Mouse (Mus musculus): Measurements from ENCODE around the gene Elp6. TPM values are rescaled to one million over a fixed set of nuclear protein-coding genes. Genes with fewer than 3 reads are reported as not detected.

Gene Elp6
- polyA plus RNA-seq, 2 experiments: 25.3 to 36.1 TPM

- 10% methylated on average over 5 of the region's 5 CpGs for WGBS
- DNase-seq (ENCODE audit: low spot score): peak; percentile 92
- Histone ChIP-seq H3K4me3 (replicated peaks; ENCODE audit: low read length) (no peak overlapping the region), H3K36me3 (ENCODE audit: control insufficient read depth, insufficient read depth, low read length) (no peaks in the 10 kb centered on the region), H3K9me3 (ENCODE audit: control insufficient read depth, low read length) (no peaks in the 10 kb centered on the region), H3K4me2 (replicated peaks; ENCODE audit: low read depth, low read length, severe bottlenecking) (no peak overlapping the region), H3K9ac (ENCODE audit: low read depth, low read length, severe bottlenecking) (no peak overlapping the region), H3K27me3 (ENCODE audit: control insufficient read depth, insufficient read depth, low read length) (no peaks in the 10 kb centered on the region), H3K27ac (replicated peaks; ENCODE audit: low read depth, low read length) (no peak overlapping the region), H3K4me1 (ENCODE audit: control insufficient read depth, insufficient read depth, low read length) (no peaks in the 10 kb centered on the region)
- no peak for TF ChIP-seq POLR2A (IDR thresholded peaks at IDR 0.05; ENCODE audit: borderline replicate concordance, extremely low read depth, insufficient read depth, insufficient read length)
- peak; percentile 71; the same call in 1 of the 2 replicates for ATAC-seq (ENCODE audit: low FRiP score, low read depth)
Measured at GRCm38 (mm10) chr9:110296867-110297627, 7.9 kb upstream of the Elp6 start.

DNA sequence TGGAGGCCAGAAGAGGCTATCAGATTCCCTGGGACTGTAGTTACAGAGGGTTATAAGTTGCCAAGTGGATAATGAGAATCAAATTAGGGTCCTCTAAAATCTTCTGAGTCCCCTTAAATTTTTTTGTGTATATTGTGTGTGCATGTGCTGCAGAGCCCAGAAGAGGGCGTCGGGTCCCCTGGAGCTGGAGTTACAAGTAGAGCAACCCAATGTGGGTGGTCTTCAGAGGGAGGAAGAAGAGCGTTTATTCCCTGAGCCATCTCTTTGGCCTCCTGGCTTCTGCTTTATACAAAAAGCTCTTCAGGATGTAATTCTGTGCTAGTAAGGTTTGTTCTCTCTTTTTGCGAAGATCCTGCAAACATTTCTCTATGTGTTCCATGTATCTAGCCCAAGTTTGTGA, 457 bp upstream of the Elp6 start:
- peak; percentile 24; the same call in 1 of the 2 replicates for ATAC-seq (ENCODE audit: low FRiP score, low read depth)

DNA sequence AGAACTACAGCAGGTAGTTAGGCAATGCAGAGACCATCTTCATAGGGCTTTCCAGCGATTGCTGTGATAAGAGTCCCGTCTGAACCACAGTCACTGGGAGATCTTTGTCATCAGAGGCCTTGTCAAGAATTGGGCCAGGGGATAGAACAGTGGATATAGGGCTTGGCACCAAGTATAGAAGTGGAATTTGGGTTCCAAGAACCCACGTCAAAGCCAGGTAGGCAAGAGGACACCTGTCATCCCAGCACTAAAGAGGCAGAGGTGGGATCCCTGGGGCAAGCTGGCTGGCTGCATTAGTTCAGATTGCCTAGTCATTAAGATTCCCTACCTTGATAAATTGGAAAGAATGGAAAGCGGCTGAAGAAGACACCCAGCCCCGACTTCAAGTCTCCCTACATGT, 1.4 kb downstream of the Elp6 start:
- peak overlapping the region; percentile 50; the same call in 1 of the 2 replicates for H3K4me2 ChIP-seq (replicated peaks; ENCODE audit: low read depth, low read length, severe bottlenecking)

More for the DNA sequence above, 457 bp upstream of the Elp6 start:
- H3K4me1 ChIP-seq (ENCODE audit: control insufficient read depth, insufficient read depth, low read length): no peaks in the 10 kb centered on the region; the same call in 1 of the 2 replicates
- no peaks in the 10 kb centered on the region for H3K9me3 ChIP-seq (ENCODE audit: control insufficient read depth, low read length)
- DNase-seq (ENCODE audit: low spot score): peak; percentile 54
- TF ChIP-seq POLR2A (IDR thresholded peaks at IDR 0.05; ENCODE audit: borderline replicate concordance, extremely low read depth, insufficient read depth, insufficient read length): no peak
- peak overlapping the region; percentile 78 for H3K9ac ChIP-seq (ENCODE audit: low read depth, low read length, severe bottlenecking)
- H3K27ac ChIP-seq (replicated peaks; ENCODE audit: low read depth, low read length): peak overlapping the region; percentile 88
- H3K4me3 ChIP-seq (replicated peaks; ENCODE audit: low read length): peak overlapping the region; percentile 52
- H3K27me3 ChIP-seq (ENCODE audit: control insufficient read depth, insufficient read depth, low read length): no peaks in the 10 kb centered on the region
- 0 out of 2 replicates have a peak, but pooled peaks cover 3% of the 10 kb centered on the region for H3K36me3 ChIP-seq (ENCODE audit: control insufficient read depth, insufficient read depth, low read length)
- WGBS: 9% methylated on average over 4 of the region's 4 CpGs
- peak overlapping the region; percentile 50 for H3K4me2 ChIP-seq (replicated peaks; ENCODE audit: low read depth, low read length, severe bottlenecking)

DNA sequence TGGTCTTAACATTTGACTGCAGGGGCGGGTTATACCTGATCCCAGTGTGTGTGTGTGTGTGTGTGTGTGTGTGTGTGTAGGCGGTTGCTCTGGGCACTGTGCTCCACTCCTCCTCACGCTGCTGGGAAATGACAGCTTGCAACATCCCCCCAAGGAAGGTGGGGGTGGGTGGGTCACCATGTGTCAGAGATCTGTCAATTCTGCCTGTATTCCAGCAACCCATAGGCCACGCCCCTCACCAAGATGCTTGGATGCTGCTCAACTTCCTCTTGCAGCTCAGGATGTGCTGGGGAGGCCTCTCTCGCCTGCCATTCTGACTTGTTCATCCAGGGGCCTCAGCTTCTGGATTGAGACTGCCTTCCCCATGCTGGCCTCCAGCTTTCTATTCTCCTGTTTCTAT, 9.7 kb downstream of the Elp6 start:
- Histone ChIP-seq H3K9me3 (ENCODE audit: control insufficient read depth, low read length) (no peaks in the 10 kb centered on the region), H3K27ac (replicated peaks; ENCODE audit: low read depth, low read length) (no peak overlapping the region), H3K9ac (ENCODE audit: low read depth, low read length, severe bottlenecking) (no peak overlapping the region), H3K4me1 (ENCODE audit: control insufficient read depth, insufficient read depth, low read length) (no peaks in the 10 kb centered on the region), H3K4me3 (replicated peaks; ENCODE audit: low read length) (no peak overlapping the region), H3K4me2 (replicated peaks; ENCODE audit: low read depth, low read length, severe bottlenecking) (no peak overlapping the region), H3K27me3 (ENCODE audit: control insufficient read depth, insufficient read depth, low read length) (no peaks in the 10 kb centered on the region), H3K36me3 (ENCODE audit: control insufficient read depth, insufficient read depth, low read length) (peaks cover 68% of the 10 kb centered on the region)
- ATAC-seq (ENCODE audit: low FRiP score, low read depth) (no peak), DNase-seq (ENCODE audit: low spot score) (no peak)
- WGBS: 82% methylated on average over 5 of the region's 5 CpGs
- no peak for TF ChIP-seq POLR2A (IDR thresholded peaks at IDR 0.05; ENCODE audit: borderline replicate concordance, extremely low read depth, insufficient read depth, insufficient read length)

More for the DNA sequence above, 1.4 kb downstream of the Elp6 start:
- Histone ChIP-seq H3K4me1 (ENCODE audit: control insufficient read depth, insufficient read depth, low read length) (no peaks in the 10 kb centered on the region; the same call in 1 of the 2 replicates), H3K36me3 (ENCODE audit: control insufficient read depth, insufficient read depth, low read length) (peaks cover 15% of the 10 kb centered on the region), H3K27ac (replicated peaks; ENCODE audit: low read depth, low read length) (no peak overlapping the region), H3K4me3 (replicated peaks; ENCODE audit: low read length) (no peak overlapping the region; the same call in 1 of the 2 replicates), H3K9ac (ENCODE audit: low read depth, low read length, severe bottlenecking) (no peak overlapping the region), H3K27me3 (ENCODE audit: control insufficient read depth, insufficient read depth, low read length) (no peaks in the 10 kb centered on the region), H3K9me3 (ENCODE audit: control insufficient read depth, low read length) (no peaks in the 10 kb centered on the region)
- ATAC-seq (ENCODE audit: low FRiP score, low read depth): no peak
- DNase-seq (ENCODE audit: low spot score): no peak
- no peak for TF ChIP-seq POLR2A (IDR thresholded peaks at IDR 0.05; ENCODE audit: borderline replicate concordance, extremely low read depth, insufficient read depth, insufficient read length)
- WGBS: 89% methylated on average over 5 of the region's 5 CpGs

- Histone ChIP-seq H3K27me3 (ENCODE audit: control insufficient read depth, insufficient read depth, low read length) (no peaks in the 10 kb centered on the region), H3K27ac (replicated peaks; ENCODE audit: low read depth, low read length) (no peak overlapping the region), H3K9ac (ENCODE audit: low read depth, low read length, severe bottlenecking) (no peak overlapping the region), H3K9me3 (ENCODE audit: control insufficient read depth, low read length) (no peaks in the 10 kb centered on the region), H3K36me3 (ENCODE audit: control insufficient read depth, insufficient read depth, low read length) (peaks cover 63% of the 10 kb centered on the region), H3K4me1 (ENCODE audit: control insufficient read depth, insufficient read depth, low read length) (no peaks in the 10 kb centered on the region), H3K4me2 (replicated peaks; ENCODE audit: low read depth, low read length, severe bottlenecking) (no peak overlapping the region), H3K4me3 (replicated peaks; ENCODE audit: low read length) (no peak overlapping the region)
- 84% methylated on average over 6 of the region's 6 CpGs for WGBS
- ATAC-seq (ENCODE audit: low FRiP score, low read depth) (no peak), DNase-seq (ENCODE audit: low spot score) (no peak)
- TF ChIP-seq POLR2A (IDR thresholded peaks at IDR 0.05; ENCODE audit: borderline replicate concordance, extremely low read depth, insufficient read depth, insufficient read length): no peak
Measured at GRCm38 (mm10) chr9:110315410-110315809, 10.4 kb downstream of the Elp6 start.
